Mouse (Mus musculus) right cerebral cortex, postnatal 10 days (tissue): Measurements from ENCODE around the gene Traf3ip1.
A peak's percentile ranks its signal among the peaks of the same experiment; 100 is the strongest.
"Not testable (repeated sequence)": the region's sequence is repeated elsewhere in the genome, so short reads cannot be mapped to it uniquely, and the experiment has no call there.

Experiments
- DNase-seq, 2 experiments: peaks; one replicate each; pipeline ENCODE4 v3.0.0; 2021; ENCODE audit warnings: low spot score in 2 of 2

Traf3ip1 gene

DNA sequence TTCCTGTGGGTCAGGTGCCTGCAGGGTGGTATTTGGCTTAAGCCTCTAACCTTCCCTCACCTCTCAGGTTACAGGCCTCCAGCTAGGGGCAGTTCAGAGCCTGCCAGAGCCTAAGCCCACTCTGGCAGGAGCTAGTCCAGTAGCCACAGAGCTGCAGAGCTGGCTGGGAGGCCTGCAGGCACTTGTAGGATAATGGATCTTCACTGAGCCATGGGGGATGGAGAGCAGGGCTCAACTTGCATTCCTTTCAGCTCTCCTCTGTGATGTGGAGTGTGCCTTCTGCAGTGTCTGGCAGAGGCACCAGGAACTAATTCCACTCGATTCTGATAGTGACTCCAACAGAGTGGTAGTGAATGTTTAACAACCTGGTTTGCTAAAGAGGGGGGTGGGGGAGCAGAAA lies 29.2 kb upstream of the Traf3ip1 start:
- DNase-seq = no peak

DNA sequence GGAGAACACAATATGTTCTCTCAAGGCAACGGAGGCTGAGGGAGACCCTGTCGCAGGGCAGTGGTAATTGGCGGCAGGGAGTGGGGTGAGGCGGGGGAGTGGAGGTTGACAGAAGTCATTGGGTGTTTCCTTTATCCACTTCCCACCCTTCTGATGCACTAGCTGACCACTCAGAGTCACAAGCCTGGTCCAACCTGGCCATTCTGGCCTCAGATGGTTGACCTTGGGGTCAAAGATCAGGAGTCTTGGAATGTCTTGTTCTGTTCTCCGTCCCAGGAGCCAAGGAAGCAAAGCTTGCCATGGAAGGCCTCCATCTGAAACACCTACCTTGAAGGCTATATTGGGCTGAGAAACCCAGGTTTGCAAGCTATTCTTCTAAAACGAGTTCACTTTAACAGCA lies 28.3 kb upstream of the Traf3ip1 start:
- DNase-seq = no peak

DNA sequence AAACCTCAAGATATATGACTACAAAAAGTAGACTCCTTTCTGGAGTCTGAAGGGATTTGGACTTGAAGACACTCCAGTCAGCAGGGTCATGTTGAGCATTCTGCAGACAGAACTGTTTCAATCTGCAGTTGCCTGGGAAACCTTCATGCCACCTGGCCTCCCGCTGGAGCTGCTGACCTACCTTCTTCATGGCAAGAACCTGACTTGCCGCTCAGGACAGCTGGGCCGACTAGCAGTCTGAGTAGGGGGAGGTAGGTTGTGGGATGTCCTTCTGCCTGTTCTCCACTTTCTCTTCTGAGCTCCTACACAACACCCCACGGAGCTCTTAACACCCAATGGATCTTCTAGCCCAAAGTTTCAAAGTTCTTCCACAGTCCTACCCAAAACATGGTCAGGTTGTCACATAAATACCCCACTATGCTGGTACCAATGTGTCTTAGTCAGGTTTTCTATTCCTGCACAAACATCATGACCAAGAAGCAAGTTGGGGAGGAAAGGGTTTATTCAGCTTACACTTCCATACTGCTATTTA lies 24.5 kb upstream of the Traf3ip1 start:
- DNase-seq = no peak

DNA sequence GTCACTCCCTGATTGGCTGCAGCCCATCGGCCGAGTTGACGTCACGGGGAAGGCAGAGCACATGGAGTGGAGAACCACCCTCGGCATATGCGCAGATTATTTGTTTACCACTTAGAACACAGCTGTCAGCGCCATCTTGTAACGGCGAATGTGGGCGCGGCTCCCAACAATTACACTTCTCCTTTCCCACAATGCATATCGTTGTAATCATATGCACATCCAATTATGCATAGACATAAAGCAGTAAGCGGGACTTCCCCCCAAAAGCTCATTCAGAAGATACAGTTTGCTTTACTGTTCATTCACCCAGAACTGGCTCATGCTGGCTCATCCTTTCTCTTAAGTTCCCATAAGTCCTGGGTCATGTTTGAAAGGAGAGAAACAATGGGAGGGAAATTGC lies 16.3 kb upstream of the Traf3ip1 start:
- DNase-seq = not testable (repeated sequence)

DNA sequence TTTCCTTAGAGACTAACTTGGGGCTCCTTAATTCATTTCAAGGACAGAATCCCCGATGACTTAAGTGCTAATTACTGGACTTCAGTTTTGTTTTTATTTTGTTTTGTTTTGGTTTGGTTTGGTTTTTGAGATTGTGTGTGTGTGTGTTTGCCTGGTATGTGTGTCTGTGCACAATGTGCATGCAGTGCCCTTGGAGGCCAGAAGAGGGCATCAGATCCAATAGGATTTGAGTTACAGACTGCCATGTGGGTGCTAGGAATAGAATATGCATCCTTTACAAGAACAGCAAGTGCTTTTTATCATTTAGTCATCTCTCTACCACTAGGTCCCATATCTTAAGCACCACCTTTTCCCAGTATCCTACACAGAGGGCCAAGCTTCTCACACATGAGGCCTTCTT lies 15.5 kb upstream of the Traf3ip1 start:
- no peak for DNase-seq

DNA sequence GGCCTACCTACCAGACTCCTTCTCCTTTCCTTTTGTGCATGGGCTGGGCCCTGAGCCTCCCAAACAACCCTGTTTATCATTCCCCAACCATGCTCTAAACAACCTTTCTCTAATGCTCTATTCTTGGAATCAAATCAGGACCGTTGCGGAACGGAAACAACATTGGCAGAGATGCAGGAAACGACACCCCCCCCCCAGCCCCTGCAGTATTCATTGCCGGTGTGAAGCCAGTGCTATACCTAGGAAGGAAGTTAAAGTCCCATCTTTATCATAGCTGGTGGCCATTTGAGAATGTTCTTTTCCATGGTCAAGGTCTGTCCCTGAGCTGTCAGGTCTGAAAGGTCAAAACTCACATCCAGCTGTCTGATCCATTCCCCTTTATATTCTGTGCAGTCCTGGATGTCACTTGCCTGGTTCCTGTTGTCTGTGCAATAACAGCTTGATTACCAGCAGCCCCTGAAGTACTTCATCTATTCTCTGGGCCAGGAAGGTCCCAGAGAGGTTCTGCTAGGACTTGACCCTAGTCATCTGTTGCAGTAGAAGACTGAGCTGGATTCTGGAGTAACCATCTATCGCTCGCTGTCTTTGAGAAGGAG lies 11.7 kb upstream of the Traf3ip1 start:
- no peak for DNase-seq

DNA sequence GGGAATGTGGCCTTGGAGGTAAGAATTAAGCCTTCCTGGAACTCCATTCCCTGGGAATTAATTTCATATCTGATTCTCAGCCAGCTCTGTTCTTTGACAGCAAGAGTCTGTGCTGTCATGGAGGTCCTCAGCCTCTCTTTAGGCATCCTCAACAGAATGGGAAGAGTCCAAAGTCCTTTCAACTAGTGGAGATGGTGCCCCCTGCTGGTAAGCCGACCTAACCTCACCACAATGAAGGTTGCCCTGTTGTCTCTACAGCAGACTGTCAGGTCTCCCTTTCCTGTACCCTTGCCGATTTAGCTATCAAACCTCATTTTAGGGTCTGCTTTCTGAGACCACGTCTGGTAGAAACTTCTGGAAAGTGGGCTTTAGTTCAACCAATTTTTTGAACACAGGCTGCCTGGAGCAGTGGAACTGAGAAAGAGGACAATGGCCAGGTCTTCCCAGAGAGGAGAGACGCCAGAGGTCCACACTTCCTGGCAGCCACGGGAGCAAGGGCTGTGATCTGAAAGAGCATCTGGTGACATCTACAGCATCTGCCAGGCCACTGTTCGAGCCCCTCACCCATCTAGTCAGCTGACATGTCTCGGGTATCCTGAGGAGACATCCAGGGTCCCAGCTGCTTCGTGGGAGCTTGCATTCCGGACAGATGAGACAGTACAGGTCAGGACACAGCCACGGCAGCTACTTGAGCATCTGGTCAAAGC lies 11.0 kb upstream of the Traf3ip1 start:
- DNase-seq = peak; percentile 60 to 82

DNA sequence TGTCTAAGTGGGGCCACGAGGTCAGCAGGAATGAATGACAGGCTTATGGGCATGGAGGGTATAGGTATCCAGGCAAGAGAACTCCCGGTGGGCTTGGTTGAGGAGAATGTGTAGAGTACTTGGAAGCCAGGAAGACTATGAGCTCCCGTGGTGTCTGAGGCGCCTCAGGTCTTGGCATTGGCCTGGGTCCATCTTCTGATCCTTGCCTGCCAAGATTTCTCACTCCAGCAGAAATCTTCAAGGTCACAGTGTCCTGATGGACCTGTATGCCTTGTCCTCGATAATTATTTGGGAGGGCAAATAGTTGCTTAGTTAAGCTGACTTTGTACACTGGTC lies 10.5 kb upstream of the Traf3ip1 start:
- DNase-seq = no peak

DNA sequence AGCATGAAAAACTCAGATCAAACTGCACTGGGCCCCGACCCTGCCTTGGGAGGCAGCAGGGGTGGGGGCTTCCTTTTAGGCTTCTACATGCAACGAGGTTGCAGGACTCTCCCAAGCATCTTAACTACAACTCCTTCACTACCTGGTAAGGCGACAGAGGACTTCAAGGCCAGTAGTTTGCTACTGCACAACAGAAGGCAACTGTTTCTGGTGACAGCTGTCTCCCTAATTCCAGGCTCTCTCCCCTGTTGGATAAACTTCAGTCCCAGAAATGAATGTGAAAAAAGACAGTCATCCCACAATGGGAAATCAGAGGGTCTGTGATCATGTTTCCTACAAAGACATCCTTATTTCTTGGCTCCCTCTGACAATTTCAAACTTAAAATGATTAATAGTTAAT lies 9.0 kb upstream of the Traf3ip1 start:
- DNase-seq = no peak

DNA sequence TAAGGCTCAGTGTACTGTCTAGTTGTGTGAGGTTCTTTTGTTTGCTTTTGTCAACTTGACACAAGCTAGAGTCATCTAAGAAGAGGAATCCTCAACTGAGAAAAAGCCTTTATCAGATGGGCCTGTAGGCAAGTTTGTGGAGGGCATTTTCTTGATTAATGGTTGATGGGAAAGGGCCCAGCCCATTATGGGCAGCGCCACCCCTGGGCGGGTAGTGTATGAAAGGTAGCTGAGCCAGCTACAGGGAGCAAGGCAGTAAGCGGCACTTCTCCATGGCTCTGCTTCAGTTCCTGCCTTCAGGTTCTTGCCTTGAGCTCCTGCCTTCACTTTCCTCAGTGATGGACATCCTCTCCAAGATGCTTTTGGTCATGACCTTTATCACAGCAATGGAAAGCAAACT lies 8.3 kb upstream of the Traf3ip1 start:
- no peak for DNase-seq

DNA sequence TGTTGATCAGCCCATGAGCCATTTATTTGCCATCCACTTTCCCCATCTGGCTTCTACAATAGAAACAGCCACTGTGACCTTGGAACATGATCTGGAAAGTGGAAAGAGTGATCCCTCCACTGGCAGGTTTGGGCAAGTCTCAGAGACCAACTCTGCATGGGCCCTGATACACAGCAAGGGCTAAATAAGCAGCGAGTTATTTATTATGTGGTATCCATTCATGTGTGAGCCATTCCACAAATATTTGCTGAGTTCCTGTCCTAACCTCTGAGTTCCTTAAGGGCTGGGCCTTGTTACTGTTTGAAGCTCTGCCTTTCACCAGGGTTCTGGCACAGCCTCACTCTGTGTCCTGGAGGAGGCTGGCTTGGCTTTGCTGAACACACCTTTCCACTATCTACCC lies 4.1 kb upstream of the Traf3ip1 start:
- no peak for DNase-seq

DNA sequence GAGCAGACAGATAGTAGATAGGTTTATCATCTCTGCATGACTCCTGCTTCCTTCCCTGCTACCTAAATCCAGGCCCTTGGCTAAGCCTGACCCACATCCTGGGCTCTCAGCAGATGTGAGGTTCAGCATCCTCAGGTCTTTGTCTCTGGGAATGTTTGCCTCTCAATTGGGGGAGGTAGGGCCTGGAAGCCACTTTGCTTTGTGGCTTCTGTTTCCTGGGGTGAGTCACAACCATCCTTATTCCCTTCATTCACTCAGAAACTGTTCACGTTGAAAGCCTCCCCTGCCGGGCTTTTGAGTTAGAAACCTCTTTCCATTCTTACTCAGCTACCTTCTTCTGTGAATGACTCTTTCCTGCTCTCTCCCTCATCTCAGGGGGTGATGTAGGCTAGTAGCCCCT lies 1.7 kb upstream of the Traf3ip1 start:
- no peak for DNase-seq

DNA sequence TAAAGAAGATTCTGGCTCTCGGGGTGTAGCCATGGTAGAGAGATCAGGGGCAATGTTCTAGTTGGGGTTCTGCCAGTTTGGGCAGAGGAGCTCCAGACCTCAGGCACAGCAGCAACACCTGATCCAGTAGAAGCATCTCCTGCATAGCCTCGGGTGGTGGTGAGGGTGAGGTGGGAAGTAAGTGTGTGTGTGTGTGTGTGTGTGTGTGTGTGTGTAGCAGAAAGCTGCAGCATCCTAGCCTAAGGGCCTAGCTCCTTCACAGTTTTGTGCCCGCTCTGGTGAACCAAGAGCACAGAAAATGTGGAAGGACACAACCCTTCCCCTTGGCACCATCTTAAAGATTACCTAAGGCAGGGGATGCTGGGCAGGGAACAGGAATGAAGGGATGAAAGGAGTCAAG lies 509 bp upstream of the Traf3ip1 start:
- DNase-seq = no peak

DNA sequence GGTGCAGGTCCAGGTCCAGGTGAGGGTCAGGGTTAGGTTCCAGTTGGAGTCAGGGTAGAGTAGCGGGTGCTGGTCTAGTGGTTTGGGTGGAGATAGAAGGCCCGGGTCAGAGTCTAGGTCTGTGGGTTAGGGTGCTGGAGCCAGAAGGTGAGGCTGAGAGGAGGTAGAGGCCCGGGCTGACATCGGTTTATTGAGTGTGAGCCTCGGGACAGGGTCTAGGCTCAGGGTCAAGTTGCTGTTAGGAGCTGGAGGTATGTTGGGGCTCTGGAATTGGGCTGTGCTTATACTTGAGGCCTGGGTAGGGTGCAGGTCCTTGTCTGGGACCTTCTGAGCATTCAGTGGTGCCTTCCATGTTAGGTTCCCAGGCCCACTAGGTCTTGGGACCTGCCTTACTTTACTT lies 874 bp downstream of the Traf3ip1 start:
- no peak for DNase-seq

DNA sequence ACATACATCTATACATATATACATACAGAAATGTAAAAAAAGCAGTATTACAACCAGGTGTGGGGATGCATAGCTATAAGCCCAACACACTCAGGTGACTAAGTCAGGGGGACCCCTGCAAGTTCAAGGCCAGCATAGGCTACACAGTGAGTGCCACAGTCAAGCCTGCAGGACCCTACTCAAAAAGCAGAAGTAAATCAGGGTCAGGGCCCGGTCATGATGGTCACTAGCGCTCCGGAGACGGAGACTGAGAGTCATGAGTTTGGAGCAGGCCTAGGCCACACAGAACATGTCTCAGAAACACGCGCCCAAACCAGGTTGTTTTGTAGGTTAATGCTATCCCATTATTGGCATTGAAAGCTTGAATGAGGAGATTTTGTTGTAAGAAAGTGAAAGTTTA lies 4.1 kb downstream of the Traf3ip1 start:
- DNase-seq = no peak

DNA sequence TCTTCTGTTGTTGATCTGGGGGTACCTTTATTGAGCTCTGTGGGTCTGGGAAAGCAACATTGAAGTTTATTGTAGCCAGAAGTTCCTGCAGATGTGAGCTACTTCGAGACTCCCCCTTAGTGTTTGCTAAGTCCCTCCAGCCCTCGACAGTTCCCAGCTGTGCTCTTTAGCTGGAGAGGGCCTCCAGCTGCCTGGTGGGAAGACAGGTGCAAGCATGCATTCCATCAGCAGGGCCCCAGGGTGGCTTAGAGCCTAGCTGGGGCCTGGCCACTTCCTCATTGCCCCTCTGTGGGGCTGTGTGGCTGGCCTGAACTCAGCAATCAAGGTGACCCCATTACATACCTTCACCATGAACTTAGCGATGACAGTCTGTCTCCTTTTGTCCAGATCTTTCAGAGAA lies 10.2 kb downstream of the Traf3ip1 start:
- DNase-seq = no peak

DNA sequence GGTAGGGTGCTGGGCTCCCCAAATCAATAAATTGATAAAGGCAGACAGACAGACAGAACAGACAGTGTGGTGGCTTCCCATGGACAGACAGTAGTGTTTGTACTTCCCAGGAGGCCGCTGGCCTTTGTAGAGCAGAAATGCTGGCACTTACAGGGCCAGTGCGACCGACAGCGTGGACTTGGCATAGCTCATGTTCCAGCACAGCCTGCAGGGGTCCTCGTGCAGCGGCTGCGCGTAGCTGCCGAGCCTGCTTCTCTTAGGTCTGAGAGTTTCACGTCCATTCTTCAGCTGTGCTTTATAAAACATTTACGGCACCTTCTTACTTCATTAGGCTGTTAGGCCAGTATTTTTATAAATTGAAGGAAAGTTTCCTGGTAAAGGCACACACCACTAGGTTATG lies 20.5 kb downstream of the Traf3ip1 start:
- no peak for DNase-seq

DNA sequence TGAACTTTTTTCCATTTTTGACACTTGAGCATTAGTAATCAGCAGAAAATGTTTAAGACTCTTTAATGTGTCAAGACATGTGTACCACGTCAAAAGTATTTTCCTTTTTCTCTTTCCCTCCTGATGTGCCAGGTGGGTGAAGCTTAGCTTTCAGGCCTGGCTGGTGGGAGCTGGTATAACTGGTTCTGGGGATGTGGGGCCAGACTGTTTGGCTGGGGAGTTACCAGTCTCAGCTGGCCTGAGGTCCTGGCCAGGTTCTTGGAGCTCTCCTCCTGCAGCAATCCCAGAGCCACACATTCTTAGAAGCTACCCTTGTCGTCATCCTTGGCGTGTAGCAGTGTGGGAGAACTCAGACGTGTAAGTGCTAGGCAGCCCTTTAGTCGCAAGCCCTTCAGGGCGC lies 21.2 kb downstream of the Traf3ip1 start:
- no peak for DNase-seq

DNA sequence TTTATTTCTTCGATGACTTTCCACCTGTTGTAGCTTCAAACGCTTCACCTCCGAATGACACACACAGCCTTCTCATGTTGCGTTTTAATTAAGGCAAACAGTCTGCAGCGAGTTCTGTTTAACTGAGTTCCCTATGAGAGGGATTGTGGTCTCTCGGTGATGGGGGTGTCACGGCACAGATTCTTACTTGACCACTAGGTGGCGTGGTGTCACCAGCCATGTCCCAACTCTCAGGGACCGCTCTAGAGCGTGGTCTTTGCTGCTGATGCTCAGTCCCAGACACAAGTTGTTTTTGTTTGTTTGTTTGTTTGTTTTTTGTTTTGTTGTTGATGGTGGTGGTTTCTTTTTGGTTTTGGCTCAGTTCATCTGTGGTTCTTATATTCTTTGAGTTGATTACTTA lies 29.3 kb downstream of the Traf3ip1 start:
- peak; percentile 72 to 80 for DNase-seq

DNA sequence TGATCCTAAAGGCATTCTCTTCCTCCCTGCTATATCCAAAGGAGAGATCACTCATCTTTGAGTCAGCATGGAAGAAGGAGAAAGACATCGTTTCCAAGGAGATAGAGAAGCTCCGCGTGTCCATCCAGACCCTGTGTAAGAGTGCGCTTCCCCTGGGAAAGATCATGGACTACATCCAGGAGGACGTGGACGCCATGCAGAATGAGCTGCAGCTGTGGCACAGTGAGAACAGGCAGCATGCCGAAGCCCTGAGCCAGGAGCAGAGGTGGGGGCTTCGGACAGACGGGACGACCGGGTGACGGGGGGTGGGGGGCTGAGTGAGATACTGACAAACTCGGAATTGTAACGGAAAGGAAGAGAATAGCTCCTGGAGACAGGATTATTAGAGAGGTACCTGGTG lies 31.4 kb downstream of the Traf3ip1 start:
- DNase-seq = peak; percentile 43 to 47

DNA sequence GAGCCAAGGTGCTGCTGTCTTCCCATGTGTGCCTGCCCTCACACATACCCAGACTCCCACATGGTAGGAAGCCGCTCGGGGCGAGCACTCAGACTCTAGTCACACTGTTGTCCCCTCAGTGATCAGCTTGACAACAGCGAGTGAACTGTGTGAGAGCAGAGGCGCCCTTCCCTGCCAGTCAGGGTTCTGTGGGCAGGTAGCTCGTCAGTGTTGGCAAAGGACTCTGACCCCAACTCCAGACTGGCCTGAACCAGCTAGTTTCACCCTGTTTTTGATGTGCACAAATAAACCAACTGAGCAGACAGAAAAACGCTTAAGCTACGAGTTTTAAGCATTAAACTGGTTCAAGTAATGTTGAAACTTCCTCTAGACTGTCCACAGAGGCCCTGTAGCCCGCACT lies 35.7 kb downstream of the Traf3ip1 start:
- no peak for DNase-seq

DNA sequence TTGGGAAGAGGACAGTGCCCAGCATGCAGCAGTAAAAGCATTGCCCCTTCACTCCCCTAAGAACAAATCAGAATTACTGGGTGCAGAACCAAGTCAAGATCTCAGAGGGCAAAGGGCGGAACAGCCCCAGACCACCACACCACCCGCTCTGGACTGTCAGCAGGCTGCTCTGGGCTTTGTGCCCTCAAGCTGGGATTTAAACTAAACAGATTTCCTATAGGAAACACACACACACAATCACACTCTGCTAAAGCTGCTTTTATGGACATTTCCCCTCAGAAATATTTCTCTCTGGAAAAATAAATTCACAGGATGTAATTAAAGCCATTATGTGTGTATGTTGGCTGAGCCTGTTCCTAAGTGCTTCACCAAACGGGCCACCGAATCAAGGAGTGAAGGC lies 37.8 kb downstream of the Traf3ip1 start:
- DNase-seq = no peak

DNA sequence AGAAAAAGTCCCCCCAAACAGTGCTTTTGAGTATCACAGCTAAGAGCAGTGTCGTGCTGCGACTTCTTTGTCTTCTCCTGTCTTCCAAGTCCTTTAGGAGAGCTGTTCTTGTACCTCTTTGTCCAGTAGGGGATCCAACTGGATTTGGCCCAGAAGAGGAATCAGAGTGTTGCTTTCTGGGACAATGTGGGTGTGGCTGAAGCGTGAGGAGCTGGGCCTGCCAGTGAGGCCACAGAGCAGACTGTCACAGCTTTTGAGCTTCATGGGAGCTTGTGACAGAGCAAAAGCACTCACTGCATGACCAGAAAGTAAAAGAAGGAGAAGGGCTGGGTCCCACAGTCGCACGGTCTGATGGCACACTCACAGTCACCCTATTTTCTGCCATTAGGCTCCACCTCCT lies 38.4 kb downstream of the Traf3ip1 start:
- no peak for DNase-seq

DNA sequence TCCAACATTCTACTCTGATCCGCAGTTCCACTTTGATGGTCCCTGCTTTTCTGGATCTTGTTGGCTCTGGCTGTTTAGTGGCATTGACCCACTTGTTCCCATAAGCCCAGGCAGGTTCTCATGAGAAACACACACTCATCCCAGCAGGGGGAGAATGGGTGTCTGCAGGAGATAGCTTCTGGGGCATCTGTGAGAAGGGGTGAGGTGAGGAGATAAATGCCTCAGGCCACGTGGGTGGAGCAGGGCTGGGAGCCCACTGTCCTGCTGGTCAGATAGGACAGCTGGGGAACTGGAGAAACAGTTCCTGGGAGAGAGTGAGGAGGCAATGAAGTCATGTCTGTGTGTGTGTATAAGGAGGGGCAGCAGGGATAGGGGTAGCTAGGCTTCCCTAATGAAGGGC lies 39.0 kb downstream of the Traf3ip1 start:
- DNase-seq = no peak
